Mouse (Mus musculus) forebrain, embryonic 13.5 days (tissue): Measurements from ENCODE around the gene Ppp1r12b. TPM values are rescaled to one million over a fixed set of nuclear protein-coding genes. Genes with fewer than 3 reads are reported as not detected.

Experiments used
- ATAC-seq: fragments of 200-750 bp; cut with Nextera tagmentation; 2 replicates; pipeline ENCODE4 v1.8.0; 2017
- H3K27ac ChIP-seq: fragments of 300-500 bp; sonication (generic); 2 replicates; pipeline ENCODE4 v1.5.1; 2015; ENCODE audit warnings: inconsistent platforms, mild to moderate bottlenecking, moderate library complexity
- H3K27me3 ChIP-seq: fragments of 300-500 bp; sonication (generic); 2 replicates; pipeline ENCODE4 v1.6.1; 2015; ENCODE audit warnings: mild to moderate bottlenecking, inconsistent platforms
- H3K36me3 ChIP-seq: fragments of 300-500 bp; sonication (generic); 2 replicates; pipeline ENCODE4 v1.6.1; 2015; ENCODE audit warnings: mild to moderate bottlenecking, inconsistent platforms; ENCODE audit not compliant: poor library complexity, severe bottlenecking
- H3K4me1 ChIP-seq: fragments of 300-500 bp; sonication (generic); 2 replicates; pipeline ENCODE4 v1.6.1; 2015; ENCODE audit warnings: inconsistent platforms
- H3K4me2 ChIP-seq: fragments of 300-500 bp; sonication (generic); 2 replicates; pipeline ENCODE4 v1.6.1; 2015; ENCODE audit warnings: inconsistent platforms, mild to moderate bottlenecking, moderate library complexity
- H3K4me3 ChIP-seq: fragments of 300-500 bp; sonication (generic); 2 replicates; pipeline ENCODE4 v1.5.1; 2015; ENCODE audit warnings: mild to moderate bottlenecking, inconsistent platforms
- H3K9ac ChIP-seq: fragments of 300-500 bp; sonication (generic); 2 replicates; pipeline ENCODE4 v1.6.1; 2015; ENCODE audit warnings: mild to moderate bottlenecking, inconsistent platforms
- H3K9me3 ChIP-seq: fragments of 300-500 bp; sonication (generic); replicated peaks from 2 replicates; pipeline ENCODE4 v1.6.1; 2016; ENCODE audit warnings: inconsistent platforms
- WGBS: fragments of 180-500 bp; shearing (Covaris S2); methylation state at CpG from one replicate; pipeline ENCODE4 v1.1.7; 2015; 5-methylcytosine and 5-hydroxymethylcytosine counted together
- polyA plus RNA-seq: library from polyadenylated mRNA; unstranded; fragments of >200 nt; fragmentation: Nextera tagmentation; extraction: Ambion mirVana; gene quantifications from 2 replicates; pipeline ENCODE4 v1.2.1, GENCODE M21; 2015

Ppp1r12b gene
- polyA plus RNA-seq, 1 experiment from 2014 or later = 11.2 TPM

- ATAC-seq = no peak
- WGBS = 58% methylated on average over 5 of the region's 5 CpGs
Observed at GRCm38 (mm10) chr1:134725276-134725675, 230.5 kb downstream of the Ppp1r12b start.

GRCm38 (mm10) chr1:134722891-134723290 lies 232.9 kb downstream of the Ppp1r12b start:
- Histone ChIP-seq H3K4me1 (peaks cover 8% of the 10 kb centered on the region; the same call in 1 of the 2 replicates), H3K9ac (no peak overlapping the region), H3K9me3 (no peaks in the 10 kb centered on the region), H3K27me3 (no peaks in the 10 kb centered on the region), H3K27ac (no peak overlapping the region), H3K36me3 (no peaks in the 10 kb centered on the region), H3K4me2 (no peak overlapping the region), H3K4me3 (no peak overlapping the region)
- WGBS = 90% methylated on average over 7 of the region's 7 CpGs
- no peak for ATAC-seq

More at GRCm38 (mm10) chr1:134725276-134725675, 230.5 kb downstream of the Ppp1r12b start:
- Histone ChIP-seq H3K9ac (no peak overlapping the region), H3K4me3 (no peak overlapping the region), H3K36me3 (no peaks in the 10 kb centered on the region), H3K4me2 (no peak overlapping the region), H3K27ac (no peak overlapping the region), H3K9me3 (no peaks in the 10 kb centered on the region), H3K4me1 (no peaks in the 10 kb centered on the region), H3K27me3 (no peaks in the 10 kb centered on the region)

- no peaks in the 10 kb centered on the region for H3K27me3 ChIP-seq
- H3K9me3 ChIP-seq = no peaks in the 10 kb centered on the region
- no peaks in the 10 kb centered on the region for H3K36me3 ChIP-seq
- H3K4me3 ChIP-seq = no peak overlapping the region
- H3K27ac ChIP-seq = no peak overlapping the region
- H3K4me1 ChIP-seq = peaks cover 8% of the 10 kb centered on the region; the same call in 1 of the 2 replicates
- no peak for ATAC-seq
- H3K4me2 ChIP-seq = no peak overlapping the region
- no peak overlapping the region for H3K9ac ChIP-seq
- WGBS = 90% methylated on average over 5 of the region's 5 CpGs
Observed at GRCm38 (mm10) chr1:134721486-134721885, 234.3 kb downstream of the Ppp1r12b start.

GRCm38 (mm10) chr1:134719718-134720304 lies 235.9 kb downstream of the Ppp1r12b start:
- WGBS = 44% methylated on average over 12 of the region's 12 CpGs
- H3K27ac ChIP-seq = no peak overlapping the region
- H3K27me3 ChIP-seq = no peaks in the 10 kb centered on the region
- no peak for ATAC-seq
- H3K9ac ChIP-seq = no peak overlapping the region
- H3K36me3 ChIP-seq = no peaks in the 10 kb centered on the region
- no peak overlapping the region for H3K4me3 ChIP-seq
- H3K9me3 ChIP-seq = no peaks in the 10 kb centered on the region
- H3K4me1 ChIP-seq = peaks cover 8% of the 10 kb centered on the region; the same call in 1 of the 2 replicates
- H3K4me2 ChIP-seq = no peak overlapping the region

- peaks cover 35% of the 10 kb centered on the region for H3K4me1 ChIP-seq
- no peak overlapping the region for H3K4me3 ChIP-seq
- H3K36me3 ChIP-seq = no peaks in the 10 kb centered on the region
- ATAC-seq = no peak
- 73% methylated on average over 5 of the region's 5 CpGs for WGBS
- no peak overlapping the region for H3K27ac ChIP-seq
- no peak overlapping the region for H3K4me2 ChIP-seq
- no peaks in the 10 kb centered on the region for H3K9me3 ChIP-seq
- peaks cover 11% of the 10 kb centered on the region for H3K27me3 ChIP-seq
- no peak overlapping the region for H3K9ac ChIP-seq
Observed at GRCm38 (mm10) chr1:134715092-134715491, 240.7 kb downstream of the Ppp1r12b start.

- no peak overlapping the region for H3K9ac ChIP-seq
Observed at GRCm38 (mm10) chr1:134714166-134714565, 241.6 kb downstream of the Ppp1r12b start.

GRCm38 (mm10) chr1:134713421-134713969 lies 242.2 kb downstream of the Ppp1r12b start:
- no peak overlapping the region for H3K4me2 ChIP-seq

More at GRCm38 (mm10) chr1:134714166-134714565, 241.6 kb downstream of the Ppp1r12b start:
- ATAC-seq = no peak
- no peak overlapping the region for H3K4me3 ChIP-seq
- 49% methylated on average over 8 of the region's 8 CpGs for WGBS
- no peaks in the 10 kb centered on the region for H3K9me3 ChIP-seq
- H3K4me2 ChIP-seq = no peak overlapping the region
- no peak overlapping the region for H3K27ac ChIP-seq
- H3K36me3 ChIP-seq = no peaks in the 10 kb centered on the region
- H3K27me3 ChIP-seq = peaks cover 21% of the 10 kb centered on the region
- H3K4me1 ChIP-seq = peaks cover 38% of the 10 kb centered on the region

GRCm38 (mm10) chr1:134712781-134713299 lies 242.9 kb downstream of the Ppp1r12b start:
- H3K9ac ChIP-seq = no peak overlapping the region
- H3K4me1 ChIP-seq = peaks cover 46% of the 10 kb centered on the region
- no peak overlapping the region for H3K4me3 ChIP-seq
- peak overlapping the region; percentile 25; the same call in 1 of the 2 replicates for H3K27ac ChIP-seq
- no peak for ATAC-seq
- peaks cover 27% of the 10 kb centered on the region for H3K27me3 ChIP-seq
- H3K36me3 ChIP-seq = no peaks in the 10 kb centered on the region
- no peak overlapping the region for H3K4me2 ChIP-seq
- H3K9me3 ChIP-seq = no peaks in the 10 kb centered on the region
- 78% methylated on average over 9 of the region's 9 CpGs for WGBS

More at GRCm38 (mm10) chr1:134713421-134713969, 242.2 kb downstream of the Ppp1r12b start:
- 6% methylated on average over 11 of the region's 11 CpGs for WGBS
- H3K27ac ChIP-seq = peak overlapping the region; percentile 25
- no peak overlapping the region for H3K4me3 ChIP-seq
- H3K9me3 ChIP-seq = no peaks in the 10 kb centered on the region
- ATAC-seq = no peak
- H3K4me1 ChIP-seq = peaks cover 42% of the 10 kb centered on the region
- H3K9ac ChIP-seq = no peak overlapping the region
- no peaks in the 10 kb centered on the region for H3K36me3 ChIP-seq
- peaks cover 22% of the 10 kb centered on the region for H3K27me3 ChIP-seq

GRCm38 (mm10) chr1:134711653-134712052 lies 244.1 kb downstream of the Ppp1r12b start:
- Histone ChIP-seq H3K4me2 (no peak overlapping the region), H3K36me3 (no peaks in the 10 kb centered on the region), H3K27ac (no peak overlapping the region), H3K4me3 (no peak overlapping the region), H3K9me3 (no peaks in the 10 kb centered on the region), H3K4me1 (peaks cover 46% of the 10 kb centered on the region), H3K9ac (no peak overlapping the region), H3K27me3 (peaks cover 39% of the 10 kb centered on the region)
- ATAC-seq = no peak
- 75% methylated on average over 5 of the region's 5 CpGs for WGBS

- peaks cover 45% of the 10 kb centered on the region for H3K27me3 ChIP-seq
- WGBS = 37% methylated on average over 7 of the region's 7 CpGs
Observed at GRCm38 (mm10) chr1:134711061-134711460, 244.7 kb downstream of the Ppp1r12b start.

GRCm38 (mm10) chr1:134709411-134710306 lies 246.1 kb downstream of the Ppp1r12b start:
- Histone ChIP-seq H3K36me3 (no peaks in the 10 kb centered on the region), H3K9me3 (no peaks in the 10 kb centered on the region), H3K4me2 (peak overlapping the region; percentile 99), H3K27me3 (peaks cover 56% of the 10 kb centered on the region), H3K27ac (no peak overlapping the region; the same call in 1 of the 2 replicates), H3K9ac (peak overlapping the region; percentile 76), H3K4me1 (peaks cover 46% of the 10 kb centered on the region), H3K4me3 (peak overlapping the region; percentile 61)
- WGBS = 11% methylated on average over 26 of the region's 26 CpGs
- peak; percentile 41 for ATAC-seq

More at GRCm38 (mm10) chr1:134711061-134711460, 244.7 kb downstream of the Ppp1r12b start:
- peaks cover 46% of the 10 kb centered on the region for H3K4me1 ChIP-seq
- no peak overlapping the region for H3K27ac ChIP-seq
- no peak for ATAC-seq
- no peak overlapping the region for H3K4me3 ChIP-seq
- no peak overlapping the region for H3K4me2 ChIP-seq
- H3K36me3 ChIP-seq = no peaks in the 10 kb centered on the region
- no peaks in the 10 kb centered on the region for H3K9me3 ChIP-seq
- no peak overlapping the region for H3K9ac ChIP-seq
